Mouse (Mus musculus): ENCODE data around the gene Hoxc12.
A peak's percentile ranks its signal among the peaks of the same experiment; 100 is the strongest.

The Hoxc12 gene

DNA sequence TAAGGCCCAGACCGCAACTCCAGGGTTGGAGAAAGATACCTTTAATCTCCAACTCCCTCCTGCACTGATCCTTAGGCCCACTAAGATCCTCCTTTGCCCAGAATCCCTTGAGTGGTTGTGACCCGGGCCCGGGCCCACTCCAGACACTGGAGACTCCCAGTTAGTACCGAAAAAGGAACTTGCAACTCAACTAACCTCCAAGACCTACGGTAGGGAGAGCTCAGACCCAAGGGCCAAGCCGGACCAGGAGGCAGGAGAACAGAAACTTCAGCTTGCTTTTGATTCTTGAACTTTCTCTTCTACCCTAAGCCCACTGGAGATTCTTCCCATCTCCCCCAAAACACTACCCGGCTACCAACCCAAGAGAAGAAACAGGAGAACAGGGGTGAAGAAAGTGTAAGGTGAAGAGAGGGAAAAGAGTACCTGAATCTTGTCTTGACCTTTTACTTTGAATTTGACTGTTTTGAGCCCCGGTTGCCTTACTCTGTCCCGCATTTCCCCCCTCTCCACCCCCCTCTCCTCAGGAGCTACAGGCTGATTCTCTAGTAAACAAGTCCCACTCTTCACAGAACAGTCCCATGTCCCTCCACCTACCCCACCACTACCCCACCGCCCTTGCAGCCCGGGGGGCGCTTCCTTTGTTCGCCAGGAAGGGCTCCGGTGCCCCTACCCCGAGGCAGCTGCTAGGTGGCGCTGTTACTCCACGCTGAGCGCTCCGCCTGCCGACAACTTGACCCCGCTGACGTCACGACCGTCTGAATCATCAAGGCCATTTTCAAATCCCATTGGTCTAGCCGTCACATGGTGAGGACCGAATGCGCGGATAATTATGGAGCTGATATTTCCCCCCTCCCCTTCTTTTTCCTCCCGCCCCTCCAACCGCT lies 29.6 kb downstream of the Hoxc12 start:
- DNase-seq = peak; percentile 51 to 52

DNA sequence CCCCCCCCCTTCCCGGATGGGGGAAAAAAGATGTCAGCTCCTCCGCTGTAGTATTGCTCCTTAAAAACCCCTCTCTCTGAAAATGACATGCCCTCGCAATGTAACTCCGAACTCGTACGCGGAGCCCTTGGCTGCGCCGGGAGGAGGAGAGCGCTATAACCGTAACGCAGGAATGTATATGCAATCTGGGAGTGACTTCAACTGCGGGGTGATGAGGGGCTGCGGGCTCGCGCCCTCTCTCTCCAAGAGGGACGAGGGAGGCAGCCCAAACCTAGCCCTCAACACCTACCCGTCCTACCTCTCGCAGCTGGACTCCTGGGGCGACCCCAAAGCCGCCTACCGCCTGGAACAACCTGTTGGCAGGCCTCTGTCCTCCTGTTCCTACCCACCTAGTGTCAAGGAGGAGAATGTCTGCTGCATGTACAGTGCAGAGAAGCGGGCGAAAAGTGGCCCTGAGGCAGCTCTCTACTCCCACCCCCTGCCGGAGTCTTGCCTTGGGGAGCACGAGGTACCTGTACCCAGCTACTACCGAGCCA lies 30.3 kb downstream of the Hoxc12 start, which contains the start of gene Hoxc10:
Gene Hoxc10, plus strand, starts transcription at position 21 of the 536 bp plus-strand sequence.
- DNase-seq = no peak

GRCm38 (mm10) chr15:102967312-102967510 lies 30.7 kb downstream of the Hoxc12 start, which contains the start of gene Hoxc5:
Gene Hoxc5 (plus strand): TSS chr15:102967443.
- DNase-seq = no peak

DNA sequence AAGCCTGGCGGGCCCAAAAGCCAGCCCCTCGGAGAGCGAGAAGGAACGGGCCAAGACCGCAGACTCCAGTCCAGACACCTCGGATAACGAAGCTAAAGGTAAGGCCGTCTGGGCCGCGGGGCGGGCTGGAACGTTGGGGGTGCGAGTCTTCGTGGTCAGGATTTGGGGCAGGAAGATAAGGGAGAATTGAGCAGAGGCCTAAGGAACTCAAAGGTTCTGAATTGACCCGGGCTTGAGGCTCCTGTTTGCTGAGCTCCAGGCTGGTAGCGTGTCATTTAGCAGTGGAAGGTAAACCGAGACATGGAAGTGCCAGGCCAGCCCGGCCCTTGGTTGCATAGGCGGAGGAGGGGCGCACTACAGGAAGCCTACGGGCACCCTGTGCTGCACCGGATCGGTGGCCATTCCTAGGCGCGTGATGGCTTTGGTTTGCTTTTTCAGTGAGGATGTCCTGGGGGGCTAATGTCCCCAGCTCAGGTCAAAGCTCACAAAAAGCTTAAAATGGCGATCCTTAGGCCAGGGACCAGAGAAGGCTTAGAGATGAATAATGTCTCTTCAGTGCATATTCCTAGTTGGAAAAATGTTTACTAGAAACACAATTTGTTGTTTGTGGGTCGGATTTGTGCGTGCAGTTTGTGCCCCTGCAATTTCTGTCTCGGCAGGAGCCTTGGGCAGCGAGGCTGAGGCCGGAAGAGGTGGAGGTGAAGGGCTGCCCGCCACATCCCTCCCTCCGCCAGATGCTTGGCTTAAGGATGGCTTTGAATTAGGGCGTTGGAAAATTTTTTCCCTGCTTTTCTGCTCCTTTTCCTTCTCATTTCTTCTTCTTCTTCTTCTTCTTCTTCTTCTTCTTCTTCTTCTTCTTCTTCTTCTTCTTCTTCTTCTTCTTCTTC lies 31.2 kb downstream of the Hoxc12 start:
- DNase-seq = no peak

- no peak for DNase-seq
Observed at GRCm38 (mm10) chr15:102969296-102969695, 32.7 kb downstream of the Hoxc12 start.

GRCm38 (mm10) chr15:102970740-102971139 lies 34.2 kb downstream of the Hoxc12 start:
- no peak for DNase-seq

- no peak for DNase-seq
Observed at GRCm38 (mm10) chr15:102972254-102972653, 35.7 kb downstream of the Hoxc12 start.

- no peak for DNase-seq
Observed at GRCm38 (mm10) chr15:102972753-102973152, 36.2 kb downstream of the Hoxc12 start.

- DNase-seq = no peak
Observed at GRCm38 (mm10) chr15:102975034-102975433, 38.5 kb downstream of the Hoxc12 start.

- DNase-seq = no peak
Observed at GRCm38 (mm10) chr15:102975688-102976111, 39.1 kb downstream of the Hoxc12 start.

- no peak for DNase-seq
Observed at GRCm38 (mm10) chr15:102976171-102976570, 39.6 kb downstream of the Hoxc12 start, which contains the start of gene Hoxc9. Gene Hoxc9 (plus strand): TSS chr15:102976439.

DNA sequence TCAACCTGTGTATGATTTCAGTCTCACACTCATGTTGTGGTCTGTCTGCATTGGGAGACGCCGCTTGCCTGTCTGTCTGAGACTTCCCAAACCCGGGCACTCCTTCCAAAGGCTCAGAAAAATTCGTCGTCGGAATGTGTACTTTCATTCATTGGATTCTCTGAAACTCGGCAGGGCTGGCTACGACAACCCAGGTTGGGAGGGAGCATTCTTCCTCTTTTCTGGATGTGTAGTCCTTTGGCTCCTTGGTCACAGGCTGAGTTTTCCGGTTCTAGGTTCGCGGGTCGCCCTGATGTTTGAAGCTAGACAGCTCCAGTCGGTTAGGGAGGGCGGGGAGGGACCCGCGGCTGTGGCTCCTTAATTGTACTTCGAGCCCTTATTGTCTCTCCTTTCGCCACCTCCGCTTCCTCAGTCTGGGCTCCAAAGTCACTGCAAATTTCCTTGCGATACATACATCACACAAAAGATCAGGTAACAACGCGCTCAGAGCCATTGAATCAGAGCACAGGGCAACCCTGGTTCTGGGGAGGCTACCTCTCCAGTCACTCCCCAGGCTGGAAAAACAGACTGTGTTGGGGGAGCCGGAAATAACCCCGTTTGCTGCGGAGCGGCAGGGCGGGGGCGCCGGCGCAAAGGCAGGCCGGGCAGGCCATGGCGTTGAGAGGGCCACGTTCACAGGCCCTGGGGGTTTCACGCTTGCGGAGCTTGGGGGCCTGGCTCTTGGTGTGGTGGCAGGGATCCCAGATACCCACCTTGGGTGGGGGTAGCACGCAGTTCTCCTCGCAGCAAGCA lies 40.3 kb downstream of the Hoxc12 start:
- no peak for DNase-seq

DNA sequence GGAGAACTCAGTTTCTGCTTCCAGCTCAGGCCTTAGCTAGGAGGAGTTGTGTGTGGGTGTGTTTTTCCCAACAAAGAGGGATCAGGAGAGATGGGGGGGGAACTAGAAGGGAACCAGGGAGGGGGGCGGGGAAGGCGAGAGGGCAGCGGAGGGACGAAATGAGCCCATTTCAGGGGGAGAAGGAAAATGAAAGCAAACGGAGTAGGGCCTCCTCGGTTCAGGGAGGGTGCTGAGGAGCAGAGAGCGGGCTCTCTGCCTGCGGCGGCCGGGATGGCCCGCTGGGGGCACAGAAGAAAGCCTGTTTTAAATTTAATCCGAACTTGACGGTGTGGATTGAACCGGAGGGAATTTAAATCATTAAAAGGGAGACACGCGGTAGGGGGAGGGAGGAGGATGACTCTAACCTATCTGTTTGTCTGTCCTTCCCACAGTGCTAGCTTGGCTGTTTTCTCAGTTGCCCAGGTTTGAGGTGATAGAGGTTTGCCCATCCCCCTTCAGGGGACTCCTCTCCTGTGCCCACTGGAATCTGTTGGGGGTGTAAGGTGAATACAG lies 40.9 kb downstream of the Hoxc12 start:
- DNase-seq = no peak

GRCm38 (mm10) chr15:102978615-102979515 lies 42.3 kb downstream of the Hoxc12 start:
- DNase-seq = no peak

DNA sequence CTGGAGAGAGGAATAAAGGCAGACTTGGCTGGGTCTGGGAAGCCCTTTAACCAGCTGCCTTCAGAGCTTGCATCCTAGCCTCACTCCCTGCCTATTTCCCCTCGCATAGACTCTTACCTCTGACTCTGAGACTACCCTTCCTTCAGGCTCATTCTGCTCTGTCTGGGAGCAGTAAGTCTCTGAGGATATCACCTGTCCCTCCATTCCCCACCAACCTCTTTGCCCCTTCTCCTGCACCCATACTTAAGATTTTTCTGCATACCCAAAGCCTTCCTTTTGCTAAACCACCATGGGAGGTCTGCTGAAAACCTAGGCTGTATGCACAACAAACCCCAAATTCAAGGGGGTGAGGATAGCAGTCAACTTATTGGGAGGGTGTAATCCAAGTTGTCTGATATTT lies 43.4 kb downstream of the Hoxc12 start:
- DNase-seq = no peak

DNA sequence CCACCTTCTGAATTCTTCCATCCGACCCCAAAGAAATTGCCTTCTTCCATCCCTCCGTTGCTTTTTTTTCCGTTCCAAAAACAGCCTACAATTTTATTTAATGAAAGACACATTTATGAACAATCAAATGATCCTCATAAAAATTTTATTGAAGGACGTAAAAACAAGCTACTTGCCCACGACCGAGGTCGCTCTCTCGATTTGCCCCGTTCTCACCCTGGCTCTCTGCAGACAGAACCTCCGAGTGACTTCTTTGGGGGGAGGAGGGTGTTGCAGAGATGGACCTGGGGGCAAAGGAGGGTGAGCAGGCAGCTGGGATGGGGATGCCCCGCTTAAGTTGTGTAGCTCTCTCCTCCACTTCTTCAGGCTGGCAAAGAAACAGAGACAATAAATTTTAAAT lies 43.8 kb downstream of the Hoxc12 start:
- DNase-seq = no peak

DNA sequence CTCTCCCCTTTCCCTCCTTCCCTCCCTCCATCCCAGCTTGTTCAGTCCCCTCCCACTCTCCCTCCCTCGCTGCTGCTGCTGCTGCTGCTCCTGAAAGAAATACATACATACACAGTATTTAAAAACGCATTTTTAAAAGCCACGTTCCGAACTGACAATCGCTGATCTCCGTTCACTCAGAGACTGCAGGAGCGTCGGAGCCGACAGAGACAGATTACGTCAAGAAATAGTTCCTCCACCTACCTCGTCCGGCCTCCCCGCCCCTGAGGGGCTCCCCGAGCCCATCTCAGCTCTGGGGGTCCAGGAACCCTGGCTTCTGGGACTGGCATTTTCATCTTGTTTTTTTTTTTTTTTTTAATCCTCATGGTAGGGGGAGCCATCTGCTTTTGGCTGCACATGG lies 44.4 kb downstream of the Hoxc12 start:
- no peak for DNase-seq

DNA sequence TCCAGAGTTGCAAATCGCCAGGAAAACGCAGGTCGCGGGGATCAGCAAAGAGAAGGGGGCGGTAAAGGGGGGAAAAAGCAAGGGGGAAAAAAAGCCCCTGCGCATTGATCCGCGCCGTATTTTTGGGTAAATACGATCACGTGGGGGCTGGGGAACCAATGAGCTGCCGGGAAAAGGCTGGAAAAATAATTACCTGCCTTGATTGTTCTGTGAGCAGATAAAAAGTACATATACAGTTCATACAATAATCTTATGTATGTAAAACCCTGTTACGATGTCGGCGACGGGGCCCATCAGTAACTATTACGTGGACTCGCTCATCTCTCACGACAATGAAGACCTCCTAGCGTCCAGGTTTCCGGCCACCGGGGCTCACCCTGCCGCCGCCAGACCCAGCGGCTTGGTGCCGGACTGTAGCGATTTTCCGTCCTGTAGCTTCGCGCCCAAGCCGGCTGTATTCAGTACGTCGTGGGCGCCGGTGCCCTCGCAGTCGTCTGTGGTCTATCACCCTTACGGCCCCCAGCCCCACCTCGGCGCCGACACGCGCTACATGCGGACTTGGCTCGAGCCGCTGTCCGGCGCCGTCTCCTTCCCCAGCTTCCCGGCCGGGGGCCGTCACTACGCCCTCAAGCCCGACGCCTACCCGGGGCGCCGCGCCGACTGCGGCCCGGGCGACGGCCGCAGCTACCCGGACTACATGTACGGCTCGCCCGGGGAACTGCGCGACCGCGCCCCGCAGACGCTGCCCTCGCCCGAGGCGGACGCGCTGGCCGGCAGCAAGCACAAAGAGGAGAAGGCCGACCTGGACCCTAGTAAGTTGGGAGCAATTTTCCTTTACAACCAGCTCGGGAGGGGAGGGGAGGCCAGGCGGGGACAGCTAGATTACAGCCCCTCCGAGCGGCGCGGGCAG lies 45.1 kb downstream of the Hoxc12 start:
- no peak for DNase-seq

GRCm38 (mm10) chr15:102983716-102984115 lies 47.2 kb downstream of the Hoxc12 start:
- no peak for DNase-seq

DNA sequence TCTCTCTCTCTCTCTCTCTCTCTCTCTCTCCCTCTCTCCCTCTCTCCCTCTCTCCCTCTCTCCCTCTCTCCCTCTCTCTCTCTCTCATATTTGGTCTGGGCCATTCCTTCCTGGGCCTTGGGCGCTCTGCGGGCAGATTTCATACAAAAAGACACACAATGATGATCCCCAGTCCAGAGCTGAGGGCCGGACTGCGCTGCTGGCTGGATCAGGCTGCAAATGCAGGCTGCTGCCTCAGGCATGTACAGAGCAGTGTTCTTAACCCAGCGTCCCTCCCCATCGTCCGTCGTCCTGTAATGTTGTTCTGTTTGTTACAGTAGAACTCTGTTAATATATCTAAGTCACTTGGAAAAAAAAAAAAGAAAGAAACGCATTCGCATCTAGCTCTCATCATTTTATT lies 48.0 kb downstream of the Hoxc12 start:
- no peak for DNase-seq

All from thymus, postnatal 36 days (tissue).